Mouse (Mus musculus) liver, embryonic 14.5 days (tissue): ENCODE measurements around the gene Gm20662. TPM values are rescaled to one million over a fixed set of nuclear protein-coding genes. Genes with fewer than 3 reads are reported as not detected.
A peak's percentile ranks its signal among the peaks of the same experiment; 100 is the strongest.

Experiments
- ATAC-seq: fragments of 200-750 bp; cut with Nextera tagmentation; 2 replicates; pipeline ENCODE4 v1.8.0; 2017; ENCODE audit warnings: moderate number of reproducible peaks, mild to moderate bottlenecking, moderate library complexity; ENCODE audit not compliant: insufficient read depth
- DNase-seq, 3 experiments: peaks; one replicate each; pipeline ENCODE4 v3.0.0-alpha.2; 2012 to 2013; ENCODE audit warnings: low read depth in 3 of 3, low spot score in 3 of 3
- H3K27ac ChIP-seq: fragments of 300-500 bp; sonication (generic); 2 replicates; pipeline ENCODE4 v1.5.1; 2014; ENCODE audit warnings: moderate library complexity, mild to moderate bottlenecking, control low read depth, inconsistent platforms
- H3K27me3 ChIP-seq: fragments of 300-500 bp; sonication (generic); 2 replicates; pipeline ENCODE4 v1.6.1; 2014; ENCODE audit warnings: mild to moderate bottlenecking, low read length, moderate library complexity; ENCODE audit not compliant: control insufficient read depth, insufficient read depth
- H3K36me3 ChIP-seq: fragments of 300-500 bp; sonication (generic); replicated peaks from 2 replicates; pipeline ENCODE4 v1.6.1; 2014; ENCODE audit warnings: low read depth; ENCODE audit not compliant: control insufficient read depth, insufficient read depth
- H3K4me1 ChIP-seq, 2 experiments: fragments of 200-500 bp in 1 of 2; fragments of 300-500 bp in 1 of 2; sonication (generic) in 1 of 2; replicated peaks; 2 replicates each; pipeline ENCODE4 v1.6.1; 2012 to 2014; ENCODE audit warnings: antibody characterized with exemption in 1 of 2, inconsistent platforms in 1 of 2, low read length in 1 of 2; ENCODE audit not compliant: control insufficient read depth in 2 of 2, insufficient read depth in 2 of 2
- H3K4me2 ChIP-seq: fragments of 300-500 bp; sonication (generic); 2 replicates; pipeline ENCODE4 v1.6.1; 2014; ENCODE audit warnings: low read depth, mild to moderate bottlenecking, control low read depth, moderate library complexity
- H3K4me3 ChIP-seq, 2 experiments: fragments of 200-500 bp in 1 of 2; fragments of 300-500 bp in 1 of 2; sonication (generic) in 1 of 2; 2 replicates each; pipeline ENCODE4 v1.5.1; 2012 to 2014; ENCODE audit warnings: low read depth in 2 of 2, low read length in 2 of 2, mild to moderate bottlenecking in 2 of 2, control low read depth in 1 of 2, inconsistent platforms in 1 of 2, moderate library complexity in 1 of 2; ENCODE audit not compliant: insufficient read depth in 1 of 2
- H3K9ac ChIP-seq: fragments of 300-500 bp; sonication (generic); replicated peaks from 2 replicates; pipeline ENCODE4 v1.6.1; 2014; ENCODE audit warnings: mild to moderate bottlenecking, control low read depth, moderate library complexity
- H3K9me3 ChIP-seq: fragments of 300-500 bp; sonication (generic); 2 replicates; pipeline ENCODE4 v1.6.1; 2016; ENCODE audit warnings: low read length, mixed read lengths; ENCODE audit not compliant: control insufficient read depth
- CTCF ChIP-seq: IDR thresholded peaks from 2 replicates; pipeline ENCODE4 v1.5.1; 2016; ENCODE audit warnings: antibody characterized with exemption, low read depth, control low read depth
- EP300 ChIP-seq: IDR thresholded peaks from 2 replicates; pipeline ENCODE4 v1.6.1; 2016; ENCODE audit warnings: antibody characterized with exemption, low read depth
- WGBS: fragments of 180-500 bp; shearing (Covaris S2); extraction: QIAGEN DNeasy Blood & Tissue Kit; methylation state at CpG from one replicate; pipeline ENCODE4 v1.1.7; 2014; ENCODE audit not compliant: insufficient replicate concordance; 5-methylcytosine and 5-hydroxymethylcytosine counted together
- polyA plus RNA-seq, 2 experiments: library from polyadenylated mRNA; depleted of rRNA in 1 of 2; stranded (reverse) in 1 of 2; unstranded in 1 of 2; fragments of >200 nt; fragmentation: Nextera tagmentation in 1 of 2; extraction: Ambion mirVana in 1 of 2; gene quantifications; 2 replicates each; pipeline versions ENCODE4 v1.2.1 to v1.2.3; 2012 to 2014

The Gm20662 gene
- polyA plus RNA-seq, 2 experiments: 0.95 TPM; not detected in 1

- 79% methylated on average over 4 of the region's 4 CpGs for WGBS
- Histone ChIP-seq H3K36me3 (peaks cover 89% of the 10 kb centered on the region), H3K4me2 (no peak overlapping the region), H3K9ac (no peak overlapping the region), H3K4me3 (no peak overlapping the region), H3K27ac (no peak overlapping the region), H3K9me3 (no peaks in the 10 kb centered on the region), H3K27me3 (no peaks in the 10 kb centered on the region), H3K4me1 (peaks cover 0 to 7% of the 10 kb centered on the region in 2 experiments; a peak in 1 of 4 replicates)
- no peak for DNase-seq
- no peak for TF ChIP-seq EP300
- TF ChIP-seq CTCF: no peak
- no peak for ATAC-seq
Measured at GRCm38 (mm10) chr9:108071801-108072200, 75.7 kb downstream of the Gm20662 start.

- Histone ChIP-seq H3K36me3 (peaks cover 87% of the 10 kb centered on the region), H3K27ac (no peak overlapping the region), H3K4me1 (peaks cover 5 to 10% of the 10 kb centered on the region in 2 experiments; a peak in 3 of 4 replicates), H3K9ac (no peak overlapping the region), H3K9me3 (no peaks in the 10 kb centered on the region), H3K4me3 (no peak overlapping the region), H3K27me3 (no peaks in the 10 kb centered on the region), H3K4me2 (no peak overlapping the region)
- WGBS: 87% methylated on average over 9 of the region's 9 CpGs
- no peak for ATAC-seq
- no peak for DNase-seq
- no peak for TF ChIP-seq CTCF
- no peak for TF ChIP-seq EP300
Measured at GRCm38 (mm10) chr9:108072481-108072924, 76.4 kb downstream of the Gm20662 start.

- WGBS: 79% methylated on average over 7 of the region's 7 CpGs
- Histone ChIP-seq H3K36me3 (peaks cover 79% of the 10 kb centered on the region), H3K27me3 (no peaks in the 10 kb centered on the region), H3K4me2 (no peak overlapping the region), H3K9me3 (no peaks in the 10 kb centered on the region), H3K27ac (no peak overlapping the region), H3K4me1 (peaks cover 5 to 18% of the 10 kb centered on the region in 2 experiments; a peak in 3 of 4 replicates), H3K9ac (no peak overlapping the region), H3K4me3 (no peak overlapping the region)
- TF ChIP-seq EP300: no peak
- TF ChIP-seq CTCF: no peak
- DNase-seq: no peak
- ATAC-seq: no peak
Measured at GRCm38 (mm10) chr9:108073141-108073930, 77.2 kb downstream of the Gm20662 start.

- DNase-seq: peak; percentile 91 to 94 (median 93)
- 10% methylated on average over 5 of the region's 5 CpGs for WGBS
Measured at GRCm38 (mm10) chr9:108080168-108080567, 84.0 kb downstream of the Gm20662 start, which contains the start of gene Mst1. Mst1 (plus strand) TSS chr9:108080436.

DNA sequence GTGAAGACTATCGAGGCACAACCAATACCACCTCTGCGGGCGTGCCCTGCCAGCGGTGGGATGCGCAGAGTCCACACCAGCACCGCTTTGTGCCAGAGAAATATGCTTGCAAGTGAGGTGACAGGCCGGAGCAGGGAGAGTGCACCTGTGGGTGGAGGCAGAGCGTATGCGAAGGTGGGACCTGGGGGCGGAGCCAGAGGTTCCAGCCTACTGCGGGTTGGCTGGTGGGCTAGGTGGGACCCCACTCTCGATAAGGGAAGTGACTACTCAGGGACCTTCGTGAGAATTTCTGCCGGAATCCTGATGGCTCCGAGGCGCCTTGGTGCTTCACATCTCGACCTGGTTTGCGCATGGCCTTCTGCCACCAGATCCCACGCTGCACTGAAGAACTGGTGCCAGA is 86.4 kb downstream of the Gm20662 start:
- Histone ChIP-seq H3K4me1 (peaks cover 52 to 76% of the 10 kb centered on the region in 2 experiments), H3K9ac (peak overlapping the region; percentile 65), H3K36me3 (peaks cover 42% of the 10 kb centered on the region), H3K9me3 (no peaks in the 10 kb centered on the region), H3K27me3 (no peaks in the 10 kb centered on the region), H3K4me3 (peak overlapping the region; percentile 6 to 36), H3K27ac (peak overlapping the region; percentile 100), H3K4me2 (peak overlapping the region; percentile 96)
- 11% methylated on average over 19 of the region's 19 CpGs for WGBS
- DNase-seq (no peak), ATAC-seq (no peak)
- no peak for TF ChIP-seq EP300
- 0 out of 2 replicates have a peak, but pooled peaks have one; percentile 12 for TF ChIP-seq CTCF

More at GRCm38 (mm10) chr9:108080168-108080567, 84.0 kb downstream of the Gm20662 start, which contains the start of gene Mst1:
- TF ChIP-seq EP300 (no peak), CTCF (no peak)
- peak within 1 kb of the TSS; percentile 99 for H3K9ac ChIP-seq
- H3K4me2 ChIP-seq: peak within 1 kb of the TSS; percentile 96
- no peaks in the 10 kb centered on the region for H3K9me3 ChIP-seq
- ATAC-seq: peak; percentile 85
- H3K4me3 ChIP-seq: peak within 1 kb of the TSS; percentile 96 to 97
- H3K27me3 ChIP-seq: no peaks in the 10 kb centered on the region
- peak within 1 kb of the TSS; percentile 100 for H3K27ac ChIP-seq
- peaks cover 37% of the 10 kb centered on the region for H3K36me3 ChIP-seq
- peaks cover 53 to 69% of the 10 kb centered on the region in 2 experiments for H3K4me1 ChIP-seq
